Mouse (Mus musculus): ENCODE measurements around the gene Trim63. TPM values are rescaled to one million over a fixed set of nuclear protein-coding genes. Genes with fewer than 3 reads are reported as not detected.
"Not testable (repeated sequence)": the region's sequence is repeated elsewhere in the genome, so short reads cannot be mapped to it uniquely, and the experiment has no call there.

The Trim63 gene
- 0.07 and 0.24 TPM in 2 replicates for polyA plus RNA-seq (2012; rRNA removed)

- 12% methylated on average over 11 of the region's 11 CpGs for whole genome bisulfite sequencing
- no peak within 1 kb of the TSS for H3K4me3 ChIP-seq (replicated peaks; ENCODE audit: insufficient read depth, low read depth, low read length)
- TF ChIP-seq POLR2A (IDR thresholded peaks at IDR 0.05; ENCODE audit: borderline replicate concordance, insufficient read depth, low read length) (no peak), CTCF (IDR thresholded peaks at IDR 0.05; ENCODE audit: borderline replicate concordance, insufficient read depth, low read depth, low read length) (no peak)
- no peak for DNase-seq
- H3K4me1 ChIP-seq (ENCODE audit: control insufficient read depth, insufficient read depth, low read length), result no peaks in the 10 kb centered on the region
- no peak within 1 kb of the TSS for H3K27ac ChIP-seq (ENCODE audit: insufficient read depth, low read length)
- H3K27me3 ChIP-seq (ENCODE audit: control insufficient read depth, insufficient read depth, low read length), result no peaks in the 10 kb centered on the region
Measured at GRCm38 (mm10) chr4:134314876-134315275, at the start of gene Trim63. Gene Trim63 (plus strand): TSS chr4:134315120.

- WGBS, result 61% methylated on average over 9 of the region's 9 CpGs
- no peak overlapping the region for H3K4me3 ChIP-seq (replicated peaks; ENCODE audit: insufficient read depth, low read depth, low read length)
- DNase-seq, result no peak
Measured at GRCm38 (mm10) chr4:134265860-134266585, 48.9 kb upstream of the Trim63 start.

DNA sequence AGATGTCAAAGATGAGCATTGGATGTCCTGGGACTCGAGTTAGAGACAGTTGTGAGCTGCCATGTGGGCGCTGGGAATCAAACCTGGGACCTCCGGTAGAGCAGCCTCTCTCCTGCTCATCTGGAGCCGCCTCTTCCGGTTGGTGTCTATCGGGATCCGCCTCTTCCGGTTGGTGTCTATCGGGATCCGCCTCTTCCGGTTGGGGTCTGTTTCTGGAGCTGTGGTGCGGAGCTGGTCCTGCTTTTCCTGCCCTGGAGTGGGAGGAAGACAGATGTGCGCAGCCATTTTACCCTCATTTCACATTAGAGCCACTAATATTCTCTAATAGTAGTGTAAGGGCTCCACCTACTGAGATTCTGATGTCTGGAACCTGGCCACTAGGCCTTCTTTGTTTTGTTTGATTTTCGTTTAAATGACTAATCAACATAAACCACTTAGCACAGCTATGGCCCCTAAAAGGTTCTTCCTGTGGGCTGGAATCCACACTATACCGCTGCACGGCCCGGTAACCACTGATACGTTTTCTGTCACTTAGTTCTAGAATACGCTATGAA lies 46.7 kb upstream of the Trim63 start:
- DNase-seq, result no peak
- Histone ChIP-seq H3K27me3 (ENCODE audit: control insufficient read depth, insufficient read depth, low read length) (no peaks in the 10 kb centered on the region; the same call in 1 of the 2 replicates), H3K4me1 (ENCODE audit: control insufficient read depth, insufficient read depth, low read length) (no peaks in the 10 kb centered on the region), H3K27ac (ENCODE audit: insufficient read depth, low read length) (no peak overlapping the region), H3K4me3 (replicated peaks; ENCODE audit: insufficient read depth, low read depth, low read length) (no peak overlapping the region)
- TF ChIP-seq CTCF (IDR thresholded peaks at IDR 0.05; ENCODE audit: borderline replicate concordance, insufficient read depth, low read depth, low read length) (no peak), POLR2A (IDR thresholded peaks at IDR 0.05; ENCODE audit: borderline replicate concordance, insufficient read depth, low read length) (no peak)
- 83% methylated on average over 19 of the region's 19 CpGs for WGBS

More at GRCm38 (mm10) chr4:134265860-134266585, 48.9 kb upstream of the Trim63 start:
- no peak for TF ChIP-seq CTCF (IDR thresholded peaks at IDR 0.05; ENCODE audit: borderline replicate concordance, insufficient read depth, low read depth, low read length)
- TF ChIP-seq POLR2A (IDR thresholded peaks at IDR 0.05; ENCODE audit: borderline replicate concordance, insufficient read depth, low read length), result no peak
- Histone ChIP-seq H3K4me1 (ENCODE audit: control insufficient read depth, insufficient read depth, low read length) (no peaks in the 10 kb centered on the region), H3K27ac (ENCODE audit: insufficient read depth, low read length) (no peak overlapping the region), H3K27me3 (ENCODE audit: control insufficient read depth, insufficient read depth, low read length) (no peaks in the 10 kb centered on the region)

- not testable (repeated sequence) for H3K27ac ChIP-seq (ENCODE audit: insufficient read depth, low read length)
Measured at GRCm38 (mm10) chr4:134269622-134270021, 45.3 kb upstream of the Trim63 start.

GRCm38 (mm10) chr4:134271979-134272378 lies 42.9 kb upstream of the Trim63 start:
- 75% methylated on average over 7 of the region's 7 CpGs for WGBS
- TF ChIP-seq POLR2A (IDR thresholded peaks at IDR 0.05; ENCODE audit: borderline replicate concordance, insufficient read depth, low read length) (no peak), CTCF (IDR thresholded peaks at IDR 0.05; ENCODE audit: borderline replicate concordance, insufficient read depth, low read depth, low read length) (no peak)
- Histone ChIP-seq H3K4me1 (ENCODE audit: control insufficient read depth, insufficient read depth, low read length) (no peaks in the 10 kb centered on the region), H3K4me3 (replicated peaks; ENCODE audit: insufficient read depth, low read depth, low read length) (no peak overlapping the region), H3K27me3 (ENCODE audit: control insufficient read depth, insufficient read depth, low read length) (no peaks in the 10 kb centered on the region; the same call in 1 of the 2 replicates), H3K27ac (ENCODE audit: insufficient read depth, low read length) (no peak overlapping the region)
- DNase-seq, result no peak

More at GRCm38 (mm10) chr4:134269622-134270021, 45.3 kb upstream of the Trim63 start:
- not testable (repeated sequence) for H3K27me3 ChIP-seq (ENCODE audit: control insufficient read depth, insufficient read depth, low read length); H3K4me1 ChIP-seq (ENCODE audit: control insufficient read depth, insufficient read depth, low read length); H3K4me3 ChIP-seq (replicated peaks; ENCODE audit: insufficient read depth, low read depth, low read length); DNase-seq

DNA sequence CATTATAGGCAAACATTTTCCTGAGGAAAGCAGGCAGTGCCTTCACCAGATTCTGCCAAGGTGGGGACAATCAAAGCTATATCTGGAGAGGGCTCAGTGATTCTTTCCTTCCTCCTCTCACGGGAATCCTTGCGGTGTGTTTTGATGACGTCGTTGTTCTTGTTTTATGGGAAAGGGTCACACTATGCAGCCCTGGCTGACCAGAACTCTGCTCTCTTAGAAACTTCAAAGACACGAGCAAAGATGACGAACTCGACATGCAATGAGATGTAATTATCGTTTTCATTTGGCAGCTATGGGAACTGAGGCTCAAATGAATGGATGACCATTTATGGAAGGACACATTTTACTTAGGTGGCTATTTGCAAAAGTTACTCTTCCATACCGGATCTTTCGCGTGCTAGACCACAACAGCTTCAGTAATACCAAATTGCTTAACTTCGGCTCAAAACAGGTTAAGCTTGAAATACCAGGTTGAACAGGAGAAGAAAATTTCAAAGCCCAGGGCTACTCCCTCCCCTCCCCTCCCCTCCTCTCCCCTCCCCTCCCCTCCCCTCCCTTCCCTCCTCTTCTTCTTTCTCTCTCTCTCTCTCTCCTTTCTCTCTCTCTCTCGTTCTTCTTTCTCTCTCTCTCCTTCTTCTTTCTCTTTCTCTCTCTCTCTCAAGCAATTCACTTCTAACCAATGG lies 42.0 kb upstream of the Trim63 start:
- H3K4me3 ChIP-seq (replicated peaks; ENCODE audit: insufficient read depth, low read depth, low read length), result no peak overlapping the region
- WGBS, result 35% methylated on average over 13 of the region's 13 CpGs
- no peak overlapping the region for H3K27ac ChIP-seq (ENCODE audit: insufficient read depth, low read length)
- no peak for DNase-seq
- H3K4me1 ChIP-seq (ENCODE audit: control insufficient read depth, insufficient read depth, low read length), result no peaks in the 10 kb centered on the region
- H3K27me3 ChIP-seq (ENCODE audit: control insufficient read depth, insufficient read depth, low read length), result no peaks in the 10 kb centered on the region; the same call in 1 of the 2 replicates
- TF ChIP-seq CTCF (IDR thresholded peaks at IDR 0.05; ENCODE audit: borderline replicate concordance, insufficient read depth, low read depth, low read length), result no peak
- no peak for TF ChIP-seq POLR2A (IDR thresholded peaks at IDR 0.05; ENCODE audit: borderline replicate concordance, insufficient read depth, low read length)

- Histone ChIP-seq H3K4me1 (ENCODE audit: control insufficient read depth, insufficient read depth, low read length) (no peaks in the 10 kb centered on the region), H3K27ac (ENCODE audit: insufficient read depth, low read length) (no peak overlapping the region), H3K4me3 (replicated peaks; ENCODE audit: insufficient read depth, low read depth, low read length) (no peak overlapping the region), H3K27me3 (ENCODE audit: control insufficient read depth, insufficient read depth, low read length) (no peaks in the 10 kb centered on the region; the same call in 1 of the 2 replicates)
- DNase-seq, result no peak
- 11% methylated on average over 14 of the region's 14 CpGs for WGBS
- TF ChIP-seq POLR2A (IDR thresholded peaks at IDR 0.05; ENCODE audit: borderline replicate concordance, insufficient read depth, low read length), result no peak
- TF ChIP-seq CTCF (IDR thresholded peaks at IDR 0.05; ENCODE audit: borderline replicate concordance, insufficient read depth, low read depth, low read length), result no peak
Measured at GRCm38 (mm10) chr4:134273417-134274345, 41.2 kb upstream of the Trim63 start.

Data from cerebellum, adult 2 months (tissue).